Mouse (Mus musculus) megakaryocyte, embryonic 14.5 days (primary cell): ENCODE results near the gene Kif3c.
A peak's percentile ranks its signal among the peaks of the same experiment; 100 is the strongest.

Source experiments
- FLI1 ChIP-seq: IDR thresholded peaks from 2 replicates; pipeline ENCODE4 v1.6.1; 2012; ENCODE audit warnings: low read length, inconsistent platforms, mixed read lengths
- GATA1 ChIP-seq: IDR thresholded peaks from 3 replicates; pipeline ENCODE4 v1.6.1; 2012; ENCODE audit warnings: mixed read lengths, low read length, inconsistent platforms, borderline replicate concordance

GRCm38 (mm10) chr12:3426530-3427034 lies 61.6 kb downstream of the Kif3c start, which contains the start of gene Asxl2:
- TF ChIP-seq GATA1 (no peak), FLI1 (peak; percentile 48; the same call in 1 of the 2 replicates)
